Comparison of ENCODE assay signal across 11 mouse cellular contexts in the genomic region with DNA sequence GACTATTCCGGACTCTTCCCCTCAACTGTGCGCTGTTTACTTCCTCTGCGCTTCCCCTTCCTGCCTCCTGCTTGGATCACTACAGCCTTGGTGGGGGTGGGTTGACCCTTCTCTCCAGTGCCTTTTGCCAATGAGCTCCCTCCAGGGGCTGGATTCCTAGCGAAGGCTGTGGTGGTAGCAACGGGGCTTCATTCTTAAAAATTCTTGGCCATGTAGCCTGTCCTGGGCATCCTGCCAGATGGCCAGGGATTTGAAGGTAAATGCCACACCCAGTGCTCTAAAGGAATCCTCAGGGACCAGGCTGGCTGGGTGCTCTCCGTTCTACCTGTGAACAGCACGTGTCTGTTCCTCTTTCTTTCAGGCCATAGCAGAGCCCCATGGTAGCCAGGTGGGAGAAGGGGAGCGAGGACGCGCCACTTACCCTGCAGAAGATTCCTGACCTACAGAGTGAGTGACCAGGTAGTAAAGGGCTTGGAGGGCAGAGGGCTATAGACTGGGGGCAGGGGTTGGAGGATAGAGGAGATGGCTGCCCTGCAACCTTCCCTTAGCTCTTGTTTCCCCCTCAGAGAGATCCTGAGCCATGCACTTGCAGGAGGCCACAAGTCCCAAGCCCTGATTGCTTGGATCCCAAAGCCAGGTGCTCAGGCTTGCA. TPM values are rescaled to one million over a fixed set of nuclear protein-coding genes. Genes with fewer than 3 reads are reported as not detected.
DNase-seq lines count a peak whose midpoint lies in the region; ATAC-seq lines count a peak whose summit lies in the region.
"Had no signal": no experiment of that assay in that cellular context is flagged by ENCODE, and none has a peak within 500 bp of the region (broad histone marks: within the 10 kb centered on the region; RNA-seq: fewer than 3 reads in every experiment).

No protein-coding gene starts in this region.

- peaks cover 14% of the 10 kb centered on the region; the same call in 1 of the 2 replicates for H3K4me1 ChIP-seq in kidney, embryonic 14.5 days (ENCODE audit: control insufficient read depth, insufficient read depth, low read length)
- H3K4me1 ChIP-seq in heart, embryonic 11.5 days (ENCODE audit: control insufficient read depth, insufficient read depth, low read length): peaks cover 2% of the 10 kb centered on the region; the same call in 1 of the 2 replicates
- peaks cover 12% of the 10 kb centered on the region for H3K4me1 ChIP-seq in kidney, embryonic 16.5 days (ENCODE audit: insufficient read depth, low read length)
- no peaks in the 10 kb centered on the region for H3K4me1 ChIP-seq in hindbrain, embryonic 14.5 days (replicated peaks; ENCODE audit: control insufficient read depth, insufficient read depth, low read length)
- H3K4me1 ChIP-seq: hindbrain, embryonic 13.5 days had no signal

- H3K9ac ChIP-seq in kidney, embryonic 14.5 days (ENCODE audit: low read depth, low read length): no peak overlapping the region
- no peak overlapping the region for H3K9ac ChIP-seq in heart, embryonic 11.5 days (ENCODE audit: low read depth, low read length)
- H3K9ac ChIP-seq in kidney, embryonic 16.5 days (replicated peaks; ENCODE audit: low read length): no peak overlapping the region
- H3K9ac ChIP-seq in hindbrain, embryonic 14.5 days: no peak overlapping the region
- H3K9ac ChIP-seq: hindbrain, embryonic 13.5 days; limb, embryonic 13.5 days had no signal

- H3K4me3 ChIP-seq in kidney, embryonic 14.5 days (ENCODE audit: low read length): no peak overlapping the region
- H3K4me3 ChIP-seq in heart, embryonic 11.5 days (ENCODE audit: low read depth, low read length): no peak overlapping the region
- H3K4me3 ChIP-seq in kidney, embryonic 16.5 days (ENCODE audit: low read length): no peak overlapping the region
- H3K4me3 ChIP-seq in hindbrain, embryonic 14.5 days (replicated peaks; ENCODE audit: low read length): no peak overlapping the region
- H3K4me3 ChIP-seq: hindbrain, embryonic 13.5 days; limb, embryonic 13.5 days had no signal

- ATAC-seq in kidney, embryonic 14.5 days (ENCODE audit: low FRiP score, low TSS enrichment): no peak
- ATAC-seq in heart, embryonic 11.5 days (replicated peaks; ENCODE audit: insufficient number of reproducible peaks, low FRiP score, low TSS enrichment): no peak
- ATAC-seq in kidney, embryonic 16.5 days (ENCODE audit: low FRiP score, low TSS enrichment): 0 out of 2 replicates have a peak, but pooled peaks have one; percentile 64
- no peak for ATAC-seq in hindbrain, embryonic 14.5 days (ENCODE audit: low FRiP score)
- no peak for ATAC-seq in megakaryocyte, adult 5-6 weeks (ENCODE audit: poor library complexity, severe bottlenecking)

- no peak overlapping the region for H3K4me2 ChIP-seq in kidney, embryonic 14.5 days (replicated peaks; ENCODE audit: low read depth, low read length)
- peak overlapping the region; percentile 18; the same call in 1 of the 2 replicates for H3K4me2 ChIP-seq in heart, embryonic 11.5 days
- peak overlapping the region; percentile 25; the same call in 1 of the 2 replicates for H3K4me2 ChIP-seq in kidney, embryonic 16.5 days (replicated peaks; ENCODE audit: low read depth, low read length)
- no peak overlapping the region for H3K4me2 ChIP-seq in hindbrain, embryonic 14.5 days (replicated peaks)
- H3K4me2 ChIP-seq: hindbrain, embryonic 13.5 days; limb, embryonic 13.5 days had no signal

- no peaks in the 10 kb centered on the region for H3K27me3 ChIP-seq in kidney, embryonic 14.5 days (ENCODE audit: control insufficient read depth, insufficient read depth, low read length)
- no peaks in the 10 kb centered on the region for H3K27me3 ChIP-seq in heart, embryonic 11.5 days (ENCODE audit: control insufficient read depth, insufficient read depth, low read length)
- no peaks in the 10 kb centered on the region for H3K27me3 ChIP-seq in kidney, embryonic 16.5 days (ENCODE audit: insufficient read depth, low read length)
- H3K27me3 ChIP-seq in hindbrain, embryonic 14.5 days (ENCODE audit: control insufficient read depth, insufficient read depth, low read length): no peaks in the 10 kb centered on the region
- H3K27me3 ChIP-seq: hindbrain, embryonic 13.5 days; limb, embryonic 13.5 days had no signal

- WGBS in kidney, embryonic 14.5 days: 67% methylated on average over 10 of the region's 10 CpGs
- 64% methylated on average over 10 of the region's 10 CpGs for WGBS in heart, embryonic 11.5 days (ENCODE audit: insufficient replicate concordance)
- WGBS in kidney, embryonic 16.5 days: 62% methylated on average over 10 of the region's 10 CpGs
- whole genome bisulfite sequencing in hindbrain, embryonic 14.5 days: 70% methylated on average over 10 of the region's 10 CpGs

- peak; percentile 74 for DNase-seq in kidney, adult 11 months
- DNase-seq in lung, postnatal 4 days: peak; percentile 67 to 74
- DNase-seq in hindbrain, embryonic 14.5 days (ENCODE audit: low spot score): no peak
- DNase-seq in layer of hippocampus, adult 11-12 months (ENCODE audit: low spot score): no peak
- DNase-seq: spleen, adult 18-20 months had no signal

- no peaks in the 10 kb centered on the region for H3K9me3 ChIP-seq in kidney, embryonic 14.5 days (ENCODE audit: control insufficient read depth, low read length)
- H3K9me3 ChIP-seq in heart, embryonic 11.5 days (replicated peaks; ENCODE audit: control insufficient read depth, low read length): no peaks in the 10 kb centered on the region
- peaks cover 4% of the 10 kb centered on the region; the same call in 1 of the 2 replicates for H3K9me3 ChIP-seq in kidney, embryonic 16.5 days (ENCODE audit: low read length)
- no peaks in the 10 kb centered on the region for H3K9me3 ChIP-seq in hindbrain, embryonic 14.5 days (ENCODE audit: control insufficient read depth, low read length)
- H3K9me3 ChIP-seq: limb, embryonic 13.5 days had no signal

- no peaks in the 10 kb centered on the region for H3K36me3 ChIP-seq in kidney, embryonic 14.5 days (ENCODE audit: control insufficient read depth, insufficient read depth, low read length)
- H3K36me3 ChIP-seq in heart, embryonic 11.5 days (ENCODE audit: control insufficient read depth, insufficient read depth, low read length): no peaks in the 10 kb centered on the region
- H3K36me3 ChIP-seq in kidney, embryonic 16.5 days (ENCODE audit: insufficient read depth, low read length): no peaks in the 10 kb centered on the region
- H3K36me3 ChIP-seq in hindbrain, embryonic 14.5 days (replicated peaks; ENCODE audit: control insufficient read depth, insufficient read depth): no peaks in the 10 kb centered on the region
- H3K36me3 ChIP-seq: hindbrain, embryonic 13.5 days; limb, embryonic 13.5 days had no signal

- H3K27ac ChIP-seq in kidney, embryonic 14.5 days (ENCODE audit: low read depth, low read length): no peak overlapping the region
- no peak overlapping the region for H3K27ac ChIP-seq in heart, embryonic 11.5 days (ENCODE audit: low read depth, low read length)
- H3K27ac ChIP-seq in kidney, embryonic 16.5 days (ENCODE audit: low read length): peak overlapping the region; percentile 74
- H3K27ac ChIP-seq in hindbrain, embryonic 14.5 days: no peak overlapping the region
- H3K27ac ChIP-seq: hindbrain, embryonic 13.5 days; limb, embryonic 13.5 days had no signal

RNA-seq across cellular contexts. Expression of a gene that starts 34.2 kb away (rescaled TPM):
- polyA plus RNA-seq in kidney, embryonic 14.5 days (2014; fragmentation: Nextera tagmentation; extraction: Ambion mirVana): 0.41 and 1.3 TPM in 2 replicates
- 0.53 and 0.73 TPM in 2 replicates for polyA plus RNA-seq in heart, embryonic 11.5 days (2014; fragmentation: Nextera tagmentation; extraction: Ambion mirVana)
- 4.6 and 5.4 TPM in 2 replicates for polyA plus RNA-seq in kidney, embryonic 16.5 days (2015; fragmentation: Nextera tagmentation; extraction: Ambion mirVana)
- 0.09 and 0.19 TPM in 2 replicates for polyA plus RNA-seq in hindbrain, embryonic 14.5 days (2014; fragmentation: Nextera tagmentation; extraction: Ambion mirVana)
- total RNA-seq in megakaryocyte, adult 5-6 weeks (2015): not detected in 2 replicates
- total RNA-seq in megakaryocyte, adult 5-6 weeks (2017): not detected in 2 replicates

Comparison
In these comparisons a context has a peak if more than half of its experiments do, and no peak if none do; other contexts are left out.
1. H3K4me2 ChIP-seq: peak in heart, embryonic 11.5 days (single experiment) and kidney, embryonic 16.5 days (single experiment); none in kidney, embryonic 14.5 days (single experiment) and hindbrain, embryonic 14.5 days (single experiment).
2. DNase-seq: peak in kidney, adult 11 months (single experiment) and lung, postnatal 4 days (2 of 2); none in hindbrain, embryonic 14.5 days (single experiment) and layer of hippocampus, adult 11-12 months (single experiment).